Mouse (Mus musculus) heart, embryonic 12.5 days (tissue): Measurements from ENCODE around the gene Nudt22. TPM values are rescaled to one million over a fixed set of nuclear protein-coding genes. Genes with fewer than 3 reads are reported as not detected.

Experiments used
- ATAC-seq: fragments of 200-750 bp; cut with Nextera tagmentation; 2 replicates; pipeline ENCODE4 v1.8.0; 2017; ENCODE audit warnings: moderate TSS enrichment, moderate library complexity; ENCODE audit not compliant: insufficient number of reproducible peaks, low FRiP score
- H3K27ac ChIP-seq: fragments of 300-500 bp; sonication (generic); 2 replicates; pipeline ENCODE4 v1.5.1; 2016; ENCODE audit warnings: mild to moderate bottlenecking, moderate library complexity; ENCODE audit not compliant: poor library complexity, severe bottlenecking
- H3K27me3 ChIP-seq: fragments of 300-500 bp; sonication (generic); replicated peaks from 2 replicates; pipeline ENCODE4 v1.6.1; 2016; ENCODE audit warnings: mild to moderate bottlenecking, moderate library complexity
- H3K36me3 ChIP-seq: fragments of 300-500 bp; sonication (generic); 2 replicates; pipeline ENCODE4 v1.6.1; 2016; ENCODE audit warnings: mild to moderate bottlenecking, moderate library complexity
- H3K4me1 ChIP-seq: fragments of 300-500 bp; sonication (generic); replicated peaks from 2 replicates; pipeline ENCODE4 v1.6.1; 2016; ENCODE audit warnings: mild to moderate bottlenecking
- H3K4me2 ChIP-seq: fragments of 300-500 bp; sonication (generic); 2 replicates; pipeline ENCODE4 v1.6.1; 2016; ENCODE audit warnings: mild to moderate bottlenecking, moderate library complexity
- H3K4me3 ChIP-seq: fragments of 300-500 bp; sonication (generic); 2 replicates; pipeline ENCODE4 v1.5.1; 2016; ENCODE audit warnings: mild to moderate bottlenecking
- H3K9ac ChIP-seq: fragments of 300-500 bp; sonication (generic); 2 replicates; pipeline ENCODE4 v1.6.1; 2016; ENCODE audit warnings: mild to moderate bottlenecking, moderate library complexity
- H3K9me3 ChIP-seq: fragments of 300-500 bp; sonication (generic); replicated peaks from 2 replicates; pipeline ENCODE4 v1.6.1; 2016; ENCODE audit warnings: mild to moderate bottlenecking, moderate library complexity
- WGBS: fragments of 180-500 bp; shearing (Covaris S2); methylation state at CpG from one replicate; pipeline ENCODE4 v1.1.7; 2016; 5-methylcytosine and 5-hydroxymethylcytosine counted together
- polyA plus RNA-seq: library from polyadenylated mRNA; unstranded; fragments of >200 nt; fragmentation: Nextera tagmentation; extraction: Ambion mirVana; gene quantifications from 2 replicates; pipeline ENCODE4 v1.2.1, GENCODE M21; 2016

The Nudt22 gene
- polyA plus RNA-seq, 1 experiment from 2014 or later = 22.4 TPM

- no peak overlapping the region for H3K4me2 ChIP-seq
- H3K9me3 ChIP-seq = no peaks in the 10 kb centered on the region
- H3K27ac ChIP-seq = no peak overlapping the region
- no peaks in the 10 kb centered on the region for H3K27me3 ChIP-seq
- no peak overlapping the region for H3K4me3 ChIP-seq
- H3K9ac ChIP-seq = no peak overlapping the region
- ATAC-seq = no peak
- peaks cover 35% of the 10 kb centered on the region for H3K4me1 ChIP-seq
- peaks cover 61% of the 10 kb centered on the region for H3K36me3 ChIP-seq
- WGBS = 61% methylated on average over 7 of the region's 7 CpGs
These were observed 40.5 kb downstream of the Nudt22 start for GRCm38 (mm10) chr19:6955424-6955823.

- 63% methylated on average over 9 of the region's 9 CpGs for WGBS
- no peak overlapping the region for H3K4me2 ChIP-seq
- peaks cover 44% of the 10 kb centered on the region for H3K4me1 ChIP-seq
- H3K9ac ChIP-seq = no peak overlapping the region
- H3K27me3 ChIP-seq = no peaks in the 10 kb centered on the region
- ATAC-seq = no peak
- no peaks in the 10 kb centered on the region for H3K9me3 ChIP-seq
- no peak overlapping the region for H3K27ac ChIP-seq
- H3K36me3 ChIP-seq = peaks cover 47% of the 10 kb centered on the region
- no peak overlapping the region for H3K4me3 ChIP-seq
These were observed 41.9 kb downstream of the Nudt22 start for GRCm38 (mm10) chr19:6954046-6954445.

GRCm38 (mm10) chr19:6952712-6953037, 43.2 kb downstream of the Nudt22 start:
- Histone ChIP-seq H3K9ac (peak overlapping the region; percentile 80), H3K27me3 (no peaks in the 10 kb centered on the region), H3K9me3 (no peaks in the 10 kb centered on the region), H3K36me3 (peaks cover 33% of the 10 kb centered on the region), H3K4me1 (peaks cover 44% of the 10 kb centered on the region), H3K4me3 (peak overlapping the region; percentile 63), H3K27ac (peak overlapping the region; percentile 98), H3K4me2 (peak overlapping the region; percentile 78)
- no peak; the same call in 1 of the 2 replicates for ATAC-seq
- 1% methylated on average over 3 of the region's 3 CpGs for WGBS

GRCm38 (mm10) chr19:6951994-6952711, 43.8 kb downstream of the Nudt22 start:
- WGBS = 1% methylated on average over 31 of the region's 31 CpGs
- H3K36me3 ChIP-seq = peaks cover 28% of the 10 kb centered on the region
- no peaks in the 10 kb centered on the region for H3K27me3 ChIP-seq
- H3K9me3 ChIP-seq = no peaks in the 10 kb centered on the region
- peak overlapping the region; percentile 98 for H3K27ac ChIP-seq
- peaks cover 44% of the 10 kb centered on the region for H3K4me1 ChIP-seq
- H3K9ac ChIP-seq = peak overlapping the region; percentile 80
- H3K4me3 ChIP-seq = peak overlapping the region; percentile 63
- H3K4me2 ChIP-seq = peak overlapping the region; percentile 78
- ATAC-seq = peak; percentile 43

- Histone ChIP-seq H3K36me3 (peaks cover 22% of the 10 kb centered on the region), H3K9me3 (no peaks in the 10 kb centered on the region), H3K27ac (peak overlapping the region; percentile 98), H3K4me2 (peak overlapping the region; percentile 78), H3K27me3 (no peaks in the 10 kb centered on the region), H3K4me1 (peaks cover 44% of the 10 kb centered on the region), H3K4me3 (peak overlapping the region; percentile 63), H3K9ac (peak overlapping the region; percentile 80)
- ATAC-seq = peak; percentile 78
- WGBS = under 1% methylated on average over 35 of the region's 35 CpGs
These were observed 44.4 kb downstream of the Nudt22 start for GRCm38 (mm10) chr19:6951381-6951968.

GRCm38 (mm10) chr19:6950613-6951153, 45.2 kb downstream of the Nudt22 start:
- H3K36me3 ChIP-seq = peaks cover 22% of the 10 kb centered on the region
- H3K4me2 ChIP-seq = peak overlapping the region; percentile 78
- peak overlapping the region; percentile 63 for H3K4me3 ChIP-seq
- peak overlapping the region; percentile 98 for H3K27ac ChIP-seq
- ATAC-seq = peak; percentile 15
- WGBS = 0% methylated on average over 28 of the region's 28 CpGs
- H3K4me1 ChIP-seq = peaks cover 40% of the 10 kb centered on the region
- no peaks in the 10 kb centered on the region for H3K9me3 ChIP-seq
- H3K27me3 ChIP-seq = no peaks in the 10 kb centered on the region
- H3K9ac ChIP-seq = peak overlapping the region; percentile 80

- Histone ChIP-seq H3K36me3 (peaks cover 21% of the 10 kb centered on the region), H3K4me3 (peak overlapping the region; percentile 63), H3K27ac (peak overlapping the region; percentile 98), H3K27me3 (no peaks in the 10 kb centered on the region), H3K4me1 (peaks cover 32% of the 10 kb centered on the region), H3K4me2 (peak overlapping the region; percentile 78), H3K9ac (0 out of 2 replicates have a peak overlapping the region, but pooled peaks have one; percentile 80), H3K9me3 (no peaks in the 10 kb centered on the region)
- 60% methylated on average over 5 of the region's 5 CpGs for WGBS
- no peak for ATAC-seq
These were observed 46.0 kb downstream of the Nudt22 start for GRCm38 (mm10) chr19:6949951-6950350.

- H3K4me3 ChIP-seq = no peak overlapping the region
- H3K4me2 ChIP-seq = 0 out of 2 replicates have a peak overlapping the region, but pooled peaks have one; percentile 78
- H3K27me3 ChIP-seq = no peaks in the 10 kb centered on the region
- WGBS = 92% methylated on average over 5 of the region's 5 CpGs
- H3K27ac ChIP-seq = no peak overlapping the region
- H3K9ac ChIP-seq = no peak overlapping the region
- H3K9me3 ChIP-seq = no peaks in the 10 kb centered on the region
- ATAC-seq = no peak
- peaks cover 19% of the 10 kb centered on the region for H3K36me3 ChIP-seq
- H3K4me1 ChIP-seq = peaks cover 28% of the 10 kb centered on the region
These were observed 46.4 kb downstream of the Nudt22 start for GRCm38 (mm10) chr19:6949532-6949931.

- Histone ChIP-seq H3K27me3 (no peaks in the 10 kb centered on the region), H3K4me2 (no peak overlapping the region), H3K36me3 (peaks cover 13% of the 10 kb centered on the region), H3K4me1 (peaks cover 19% of the 10 kb centered on the region), H3K27ac (no peak overlapping the region), H3K4me3 (no peak overlapping the region), H3K9me3 (no peaks in the 10 kb centered on the region), H3K9ac (no peak overlapping the region)
- WGBS = 79% methylated on average over 4 of the region's 4 CpGs
- ATAC-seq = no peak
These were observed 47.7 kb downstream of the Nudt22 start for GRCm38 (mm10) chr19:6948186-6948585.

GRCm38 (mm10) chr19:6947742-6948141, 48.2 kb downstream of the Nudt22 start:
- no peak overlapping the region for H3K4me3 ChIP-seq
- 52% methylated on average over 4 of the region's 4 CpGs for WGBS
- H3K4me1 ChIP-seq = peaks cover 19% of the 10 kb centered on the region
- H3K27ac ChIP-seq = no peak overlapping the region
- H3K9ac ChIP-seq = no peak overlapping the region
- no peaks in the 10 kb centered on the region for H3K9me3 ChIP-seq
- H3K27me3 ChIP-seq = no peaks in the 10 kb centered on the region
- peaks cover 13% of the 10 kb centered on the region for H3K36me3 ChIP-seq
- no peak overlapping the region for H3K4me2 ChIP-seq
- ATAC-seq = no peak

GRCm38 (mm10) chr19:6943709-6944108, 52.2 kb downstream of the Nudt22 start:
- 89% methylated on average over 6 of the region's 6 CpGs for WGBS

More at GRCm38 (mm10) chr19:6943709-6944108, 52.2 kb downstream of the Nudt22 start:
- no peak overlapping the region for H3K27ac ChIP-seq
- no peak overlapping the region for H3K4me2 ChIP-seq
- ATAC-seq = no peak
- H3K4me3 ChIP-seq = no peak overlapping the region
- no peaks in the 10 kb centered on the region for H3K27me3 ChIP-seq
- H3K9me3 ChIP-seq = no peaks in the 10 kb centered on the region
- H3K4me1 ChIP-seq = peaks cover 23% of the 10 kb centered on the region
- no peak overlapping the region for H3K9ac ChIP-seq
- H3K36me3 ChIP-seq = peaks cover 13% of the 10 kb centered on the region
